Mouse (Mus musculus) hindbrain, embryonic 11.5 days (tissue): ENCODE results near the gene Vmn1r235. TPM values are rescaled to one million over a fixed set of nuclear protein-coding genes. Genes with fewer than 3 reads are reported as not detected.
"Not testable (repeated sequence)": the region's sequence is repeated elsewhere in the genome, so short reads cannot be mapped to it uniquely, and the experiment has no call there.

Experiments
- ATAC-seq: fragments of 200-750 bp; cut with Nextera tagmentation; 2 replicates; pipeline ENCODE4 v1.8.0; 2017; ENCODE audit warnings: mild to moderate bottlenecking, moderate TSS enrichment, moderate library complexity; ENCODE audit not compliant: low FRiP score
- DNase-seq: peaks from one replicate; pipeline ENCODE4 v3.0.0-alpha.2; 2015; ENCODE audit warnings: low spot score
- H3K27ac ChIP-seq: fragments of 300-500 bp; sonication (generic); 2 replicates; pipeline ENCODE4 v1.5.1; 2014; ENCODE audit warnings: mild to moderate bottlenecking, low read depth, low read length
- H3K27me3 ChIP-seq: fragments of 300-500 bp; sonication (generic); 2 replicates; pipeline ENCODE4 v1.6.1; 2014; ENCODE audit warnings: mild to moderate bottlenecking, low read length, moderate library complexity, mixed read lengths; ENCODE audit not compliant: control insufficient read depth, insufficient read depth
- H3K36me3 ChIP-seq: fragments of 300-500 bp; sonication (generic); 2 replicates; pipeline ENCODE4 v1.6.1; 2014; ENCODE audit warnings: mild to moderate bottlenecking, low read length, moderate library complexity, mixed read lengths; ENCODE audit not compliant: control insufficient read depth, insufficient read depth
- H3K4me1 ChIP-seq: fragments of 300-500 bp; sonication (generic); replicated peaks from 2 replicates; pipeline ENCODE4 v1.6.1; 2014; ENCODE audit warnings: low read length, mixed read lengths; ENCODE audit not compliant: control insufficient read depth, insufficient read depth
- H3K4me2 ChIP-seq: fragments of 300-500 bp; sonication (generic); replicated peaks from 2 replicates; pipeline ENCODE4 v1.6.1; 2014; ENCODE audit warnings: mild to moderate bottlenecking, low read depth, low read length
- H3K4me3 ChIP-seq: fragments of 300-500 bp; sonication (generic); 2 replicates; pipeline ENCODE4 v1.5.1; 2014; ENCODE audit warnings: low read depth, low read length
- H3K9ac ChIP-seq: fragments of 300-500 bp; sonication (generic); 2 replicates; pipeline ENCODE4 v1.6.1; 2014; ENCODE audit warnings: low read depth, low read length
- H3K9me3 ChIP-seq: fragments of 300-500 bp; sonication (generic); 2 replicates; pipeline ENCODE4 v1.6.1; 2016; ENCODE audit warnings: low read length; ENCODE audit not compliant: control insufficient read depth
- WGBS: fragments of 180-500 bp; shearing (Covaris S2); extraction: QIAGEN DNeasy Blood & Tissue Kit; methylation state at CpG from one replicate; pipeline ENCODE4 v1.1.7; 2014; 5-methylcytosine and 5-hydroxymethylcytosine counted together
- polyA plus RNA-seq: library from polyadenylated mRNA; unstranded; fragments of >200 nt; fragmentation: Nextera tagmentation; extraction: Ambion mirVana; gene quantifications from 2 replicates; pipeline ENCODE4 v1.2.1, GENCODE M21; 2014

Gene Vmn1r235
- not detected in 2 replicates for polyA plus RNA-seq

DNA sequence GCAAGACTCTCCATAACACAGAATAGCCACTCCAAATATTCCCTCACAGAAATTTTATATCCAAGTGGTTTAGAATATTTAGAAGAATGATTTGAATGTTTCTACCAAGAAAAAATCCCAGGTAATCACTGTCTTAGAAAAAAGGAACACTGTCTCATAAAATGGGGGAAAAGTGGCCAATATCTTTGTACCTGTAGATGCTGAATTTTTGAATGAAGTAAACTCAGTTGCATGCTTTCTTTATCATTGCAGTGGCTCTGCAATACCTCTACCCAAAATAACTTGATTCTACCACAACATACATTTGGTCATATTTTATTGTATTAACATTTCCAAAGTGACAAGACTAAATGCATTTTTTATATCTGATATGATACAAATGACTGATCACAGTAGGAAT lies at the start of gene Vmn1r235:
Gene Vmn1r235, plus strand, starts transcription at position 301 of the 400 bp plus-strand sequence.
- H3K36me3 ChIP-seq: no peaks in the 10 kb centered on the region
- no peak within 1 kb of the TSS for H3K4me2 ChIP-seq
- no peaks in the 10 kb centered on the region for H3K9me3 ChIP-seq
- H3K4me3 ChIP-seq: no peak within 1 kb of the TSS
- H3K27me3 ChIP-seq: no peaks in the 10 kb centered on the region
- no peaks in the 10 kb centered on the region for H3K4me1 ChIP-seq
- ATAC-seq (no peak), DNase-seq (no peak)
- H3K27ac ChIP-seq: no peak within 1 kb of the TSS
- H3K9ac ChIP-seq: no peak within 1 kb of the TSS

DNA sequence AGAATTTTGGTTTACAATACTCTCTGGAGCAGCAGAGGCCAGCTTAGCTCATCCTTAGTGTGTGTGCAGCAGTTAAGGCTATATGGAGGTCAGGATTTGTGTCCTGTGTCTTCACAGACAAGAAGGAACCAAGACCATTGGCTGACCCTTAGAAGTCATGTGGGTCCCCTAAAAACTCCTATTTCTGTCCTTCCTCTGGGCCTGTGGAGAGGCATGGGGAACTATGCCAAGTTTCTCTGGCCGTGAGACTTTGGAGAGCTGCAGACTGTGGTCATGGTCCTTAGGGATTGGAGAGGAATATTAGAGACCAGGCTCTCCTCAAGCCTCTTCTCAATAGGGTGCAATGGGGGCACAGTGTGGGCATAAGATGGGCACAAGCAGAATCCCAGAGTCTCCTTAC lies 45.1 kb upstream of the Vmn1r235 start:
- not testable (repeated sequence) for H3K27me3 ChIP-seq, H3K27ac ChIP-seq, H3K9ac ChIP-seq, ATAC-seq, H3K4me1 ChIP-seq, H3K4me2 ChIP-seq, DNase-seq, H3K9me3 ChIP-seq, H3K36me3 ChIP-seq, H3K4me3 ChIP-seq
- 73% methylated on average over 1 of the region's 1 CpGs for WGBS

DNA sequence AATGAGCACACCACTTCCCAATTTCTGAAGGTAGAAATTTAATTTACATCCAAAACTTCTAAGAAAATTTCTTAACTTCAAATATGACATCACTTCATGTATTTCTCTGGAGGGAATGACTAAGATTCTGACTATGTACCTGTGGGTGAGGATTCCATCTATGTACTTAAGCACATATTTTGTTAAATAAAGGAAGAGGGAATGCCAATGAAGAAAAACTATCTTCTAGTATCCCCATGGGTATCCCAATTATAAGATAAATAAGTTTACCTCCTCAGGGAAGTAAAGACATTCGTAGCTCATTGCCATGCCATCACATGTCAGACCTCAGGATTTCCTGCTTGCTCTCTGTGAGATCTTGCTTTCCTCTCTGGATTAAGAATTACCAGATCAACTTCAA lies 30.4 kb upstream of the Vmn1r235 start, which contains the start of gene Vmn1r234:
Gene Vmn1r234, plus strand, starts transcription at position 301 of the 400 bp plus-strand sequence.
- ATAC-seq (no peak), DNase-seq (no peak)
- Histone ChIP-seq H3K4me3 (no peak within 1 kb of the TSS), H3K9me3 (no peaks in the 10 kb centered on the region), H3K27me3 (no peaks in the 10 kb centered on the region), H3K9ac (no peak within 1 kb of the TSS), H3K36me3 (no peaks in the 10 kb centered on the region), H3K4me2 (no peak within 1 kb of the TSS), H3K4me1 (no peaks in the 10 kb centered on the region), H3K27ac (no peak within 1 kb of the TSS)
- WGBS: 78% methylated on average over 1 of the region's 1 CpGs

DNA sequence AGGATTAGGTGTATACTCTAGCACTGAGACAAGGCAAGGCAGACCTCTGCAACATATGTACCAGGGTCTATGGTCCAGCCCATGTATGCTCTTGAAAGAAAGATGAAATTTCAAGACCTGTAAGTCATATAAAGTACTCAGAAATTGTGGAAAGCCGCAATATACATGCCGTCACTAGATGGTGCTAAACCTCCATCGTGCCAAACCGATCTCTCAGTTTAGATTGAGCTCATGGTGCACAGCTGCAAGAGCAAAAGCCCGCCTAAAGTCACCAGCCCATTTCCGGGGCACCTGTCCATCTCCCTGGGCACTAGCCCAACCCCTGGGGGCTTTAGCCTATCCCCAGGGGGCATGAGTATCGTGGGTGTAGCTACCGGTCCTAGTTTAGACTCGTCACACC lies 24.6 kb upstream of the Vmn1r235 start:
- no peaks in the 10 kb centered on the region for H3K9me3 ChIP-seq
- no peak overlapping the region for H3K27ac ChIP-seq
- no peak overlapping the region for H3K4me3 ChIP-seq
- no peaks in the 10 kb centered on the region for H3K27me3 ChIP-seq
- ATAC-seq (no peak; the same call in 1 of the 2 replicates), DNase-seq (peak; percentile 44)
- H3K4me2 ChIP-seq: no peak overlapping the region
- WGBS: 38% methylated on average over 9 of the region's 9 CpGs
- no peak overlapping the region for H3K9ac ChIP-seq
- H3K36me3 ChIP-seq: no peaks in the 10 kb centered on the region
- H3K4me1 ChIP-seq: no peaks in the 10 kb centered on the region

DNA sequence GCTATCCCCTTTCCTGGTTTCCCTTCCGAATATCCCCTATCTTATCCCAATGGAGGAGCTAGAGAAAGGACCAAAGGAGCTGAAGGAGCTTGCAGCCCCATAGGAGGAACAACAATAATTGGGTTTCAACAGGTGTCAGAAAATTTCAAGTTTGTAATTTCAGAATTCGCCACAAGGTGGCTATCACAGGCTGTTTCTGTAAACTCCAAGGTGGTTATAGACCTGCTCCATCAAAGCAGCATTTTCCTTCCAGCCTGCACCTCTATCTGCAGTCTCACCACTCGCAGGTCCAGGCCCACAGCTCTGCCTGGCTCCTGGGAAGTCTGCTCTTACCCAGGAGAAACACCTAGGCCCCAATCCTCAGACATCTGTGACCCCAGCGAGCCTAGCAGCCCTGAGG lies 15.9 kb downstream of the Vmn1r235 start:
- H3K9ac ChIP-seq: no peak overlapping the region
- H3K27ac ChIP-seq: no peak overlapping the region
- WGBS: 19% methylated on average over 4 of the region's 4 CpGs
- H3K4me2 ChIP-seq: no peak overlapping the region
- no peak overlapping the region for H3K4me3 ChIP-seq
- DNase-seq (peak; percentile 58), ATAC-seq (no peak)
- H3K9me3 ChIP-seq: no peaks in the 10 kb centered on the region
- H3K36me3 ChIP-seq: no peaks in the 10 kb centered on the region
- no peaks in the 10 kb centered on the region for H3K27me3 ChIP-seq
- H3K4me1 ChIP-seq: no peaks in the 10 kb centered on the region

DNA sequence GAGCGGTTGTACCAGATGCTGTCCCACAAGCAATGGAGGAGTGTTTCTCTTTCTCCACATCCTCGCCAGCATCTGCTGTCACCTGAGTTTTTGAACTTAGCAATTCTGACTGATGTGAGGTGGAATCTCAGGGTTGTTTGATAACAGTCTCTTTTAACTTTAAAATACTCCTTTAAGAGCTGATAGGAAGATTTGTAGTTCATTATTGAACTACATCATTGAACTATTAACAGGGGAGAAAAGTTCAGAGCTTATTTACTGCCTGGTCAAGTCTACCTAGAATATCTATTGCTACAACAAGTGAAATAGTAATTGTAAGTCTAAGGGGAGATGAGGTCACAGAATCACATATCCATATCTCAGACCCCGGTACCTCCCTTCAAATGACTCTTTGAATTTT lies 26.4 kb downstream of the Vmn1r235 start, which contains the start of gene Vmn1r236:
Gene Vmn1r236, plus strand, starts transcription at position 301 of the 400 bp plus-strand sequence.
- DNase-seq (no peak), ATAC-seq (no peak)
- H3K36me3 ChIP-seq: no peaks in the 10 kb centered on the region
- H3K27me3 ChIP-seq: no peaks in the 10 kb centered on the region
- no peak within 1 kb of the TSS for H3K4me2 ChIP-seq
- no peak within 1 kb of the TSS for H3K4me3 ChIP-seq
- H3K4me1 ChIP-seq: no peaks in the 10 kb centered on the region
- H3K27ac ChIP-seq: no peak within 1 kb of the TSS
- no peak within 1 kb of the TSS for H3K9ac ChIP-seq
- WGBS: 81% methylated on average over 3 of the region's 3 CpGs
- no peaks in the 10 kb centered on the region for H3K9me3 ChIP-seq

DNA sequence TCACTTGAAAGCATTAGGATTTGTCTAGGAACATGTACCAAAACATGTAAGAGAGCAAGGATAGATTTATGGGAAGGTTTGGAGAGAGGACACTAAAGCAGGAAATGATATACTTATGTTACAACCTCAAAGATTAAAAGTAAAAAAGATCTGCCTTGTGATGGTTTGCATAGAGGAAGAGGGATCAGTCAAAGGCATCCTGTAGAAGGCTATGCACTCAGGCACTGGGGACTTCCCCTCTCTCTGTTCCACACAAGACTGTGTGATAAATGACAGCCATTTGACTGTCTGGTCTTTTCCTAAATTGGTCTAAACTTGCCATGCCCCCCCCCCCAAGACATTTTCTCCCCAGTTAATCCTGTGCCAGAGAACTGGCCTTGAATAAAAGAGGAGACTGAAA lies 28.2 kb downstream of the Vmn1r235 start:
- H3K4me1 ChIP-seq: no peaks in the 10 kb centered on the region
- no peak overlapping the region for H3K4me3 ChIP-seq
- H3K9ac ChIP-seq: no peak overlapping the region
- no peaks in the 10 kb centered on the region for H3K27me3 ChIP-seq
- no peak for DNase-seq
- no peak overlapping the region for H3K4me2 ChIP-seq
- H3K27ac ChIP-seq: no peak overlapping the region
- no peak for ATAC-seq
- no peaks in the 10 kb centered on the region for H3K36me3 ChIP-seq
- no peaks in the 10 kb centered on the region for H3K9me3 ChIP-seq

DNA sequence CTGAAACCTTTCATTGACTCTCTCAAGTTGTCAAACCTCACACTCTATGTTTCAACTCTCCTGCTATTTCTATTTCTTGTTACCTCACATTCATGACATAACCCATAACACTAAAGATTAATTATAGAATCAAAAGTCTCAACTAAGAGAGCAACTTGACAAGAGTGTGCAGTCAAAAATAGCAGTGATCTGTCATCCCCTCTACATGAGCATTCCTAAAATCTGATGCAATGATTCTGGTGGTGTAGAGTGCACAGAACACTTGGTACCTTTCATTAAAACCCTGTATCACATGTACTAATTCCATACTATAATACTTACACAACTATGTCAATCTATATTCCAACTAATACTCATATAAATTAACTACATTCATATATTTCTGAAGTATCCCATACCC lies 33.5 kb downstream of the Vmn1r235 start:
- H3K9me3 ChIP-seq: no peaks in the 10 kb centered on the region
- DNase-seq: no peak
- H3K36me3 ChIP-seq: no peaks in the 10 kb centered on the region
- H3K4me3 ChIP-seq: no peak overlapping the region
- no peaks in the 10 kb centered on the region for H3K27me3 ChIP-seq
- no peak overlapping the region for H3K9ac ChIP-seq
- no peak overlapping the region for H3K4me2 ChIP-seq
- no peak for ATAC-seq
- H3K27ac ChIP-seq: no peak overlapping the region
- H3K4me1 ChIP-seq: no peaks in the 10 kb centered on the region

DNA sequence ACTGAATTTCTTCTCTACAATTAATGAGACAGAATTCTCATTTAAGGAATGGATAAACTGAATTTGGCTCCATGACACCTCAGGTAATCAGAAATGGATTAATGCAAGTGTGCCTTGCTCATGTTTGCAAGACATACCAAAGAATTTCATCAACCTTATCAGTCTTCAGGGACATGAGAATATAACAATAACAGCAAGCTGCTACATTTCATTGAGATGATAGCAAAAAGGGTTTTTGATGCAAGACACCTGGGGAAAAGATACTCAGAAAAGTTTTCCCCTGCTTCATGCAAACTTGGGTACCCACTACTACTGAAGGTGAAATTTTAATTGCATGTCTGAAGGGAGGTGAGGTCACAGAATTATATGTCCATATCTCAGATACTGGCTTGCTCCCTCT lies 55.4 kb downstream of the Vmn1r235 start, which contains the start of gene Vmn1r237:
Gene Vmn1r237, plus strand, starts transcription at position 301 of the 400 bp plus-strand sequence.
- no peaks in the 10 kb centered on the region for H3K9me3 ChIP-seq
- H3K27ac ChIP-seq: no peak within 1 kb of the TSS
- H3K4me1 ChIP-seq: no peaks in the 10 kb centered on the region
- ATAC-seq (no peak), DNase-seq (no peak)
- H3K4me2 ChIP-seq: no peak within 1 kb of the TSS
- no peaks in the 10 kb centered on the region for H3K36me3 ChIP-seq
- no peak within 1 kb of the TSS for H3K9ac ChIP-seq
- no peaks in the 10 kb centered on the region for H3K27me3 ChIP-seq
- no peak within 1 kb of the TSS for H3K4me3 ChIP-seq
